Mouse (Mus musculus) kidney, adult 2 months (tissue): ENCODE results near the gene Rasa2. TPM values are rescaled to one million over a fixed set of nuclear protein-coding genes. Genes with fewer than 3 reads are reported as not detected.

Experiments
- DNase-seq: peaks from one replicate; pipeline ENCODE4 v3.0.0; 2021
- H3K27ac ChIP-seq: fragments of 200-500 bp; 2 replicates; pipeline ENCODE4 v1.5.1; 2012; ENCODE audit warnings: low read depth, low read length, control low read depth, inconsistent platforms; ENCODE audit not compliant: insufficient read depth
- H3K27me3 ChIP-seq: fragments of 200-500 bp; replicated peaks from 2 replicates; pipeline ENCODE4 v1.6.1; 2012; ENCODE audit warnings: mild to moderate bottlenecking, moderate library complexity, low read length, inconsistent platforms; ENCODE audit not compliant: control insufficient read depth, insufficient read depth
- H3K36me3 ChIP-seq: fragments of 200-500 bp; 2 replicates; pipeline ENCODE4 v1.6.1; 2012; ENCODE audit warnings: mild to moderate bottlenecking, moderate library complexity, low read length, inconsistent platforms; ENCODE audit not compliant: control insufficient read depth, insufficient read depth
- H3K4me1 ChIP-seq: fragments of 200-500 bp; 2 replicates; pipeline ENCODE4 v1.6.1; 2011; ENCODE audit warnings: low read length; ENCODE audit not compliant: control insufficient read depth, insufficient read depth
- H3K4me3 ChIP-seq: fragments of 200-500 bp; 2 replicates; pipeline ENCODE4 v1.5.1; 2011; ENCODE audit warnings: mild to moderate bottlenecking, low read depth, low read length, control low read depth; ENCODE audit not compliant: insufficient read depth
- CTCF ChIP-seq: fragments of 200-500 bp; conservative IDR thresholded peaks from 2 replicates; pipeline ENCODE4 v1.5.1; 2011; ENCODE audit warnings: low read depth, mild to moderate bottlenecking, control low read depth, low read length, moderate library complexity, mixed read lengths; ENCODE audit not compliant: insufficient read depth, insufficient read length
- POLR2A ChIP-seq: fragments of 200-500 bp; IDR thresholded peaks from one replicate; pipeline ENCODE4 v1.6.1; 2011; ENCODE audit warnings: low read depth, low read length, control low read depth
- WGBS: fragments of 180-500 bp; shearing (Covaris S2); methylation state at CpG from one replicate; pipeline ENCODE4 v1.1.7; 2018; 5-methylcytosine and 5-hydroxymethylcytosine counted together
- polyA plus RNA-seq: library from polyadenylated mRNA; depleted of rRNA; stranded (reverse); fragments of >200 nt; gene quantifications from 2 replicates; pipeline ENCODE4 v1.2.3, GENCODE M21; 2012; rRNA removed

Rasa2 gene
- polyA plus RNA-seq, 1 experiment = 3.5 TPM

DNA sequence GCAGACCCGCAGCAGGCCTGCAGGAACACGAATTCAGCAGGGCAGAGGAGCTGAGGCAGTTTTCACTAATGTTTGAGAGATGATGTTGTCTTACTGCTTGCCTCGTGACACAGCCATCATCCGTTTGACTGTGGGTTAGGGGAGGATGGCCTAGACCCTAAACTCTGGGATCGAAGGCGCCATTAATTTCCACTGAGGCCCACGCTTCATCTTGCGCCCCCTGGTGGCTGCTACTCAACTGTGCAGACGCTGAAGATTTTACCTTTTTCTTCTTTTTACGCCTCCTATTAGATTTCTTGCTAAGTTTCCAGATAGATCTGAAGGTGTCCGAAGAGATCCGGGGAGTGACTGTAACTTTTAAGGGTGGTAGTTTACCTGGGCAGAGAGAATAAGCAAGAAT, 139.6 kb downstream of the Rasa2 start:
- no peaks in the 10 kb centered on the region for H3K36me3 ChIP-seq
- no peak overlapping the region for H3K27ac ChIP-seq
- DNase-seq = peak; percentile 31
- H3K4me3 ChIP-seq = no peak overlapping the region
- 46% methylated on average over 12 of the region's 12 CpGs for WGBS
- no peaks in the 10 kb centered on the region for H3K27me3 ChIP-seq
- H3K4me1 ChIP-seq = no peaks in the 10 kb centered on the region
- TF ChIP-seq CTCF (peak; percentile 75), POLR2A (no peak)

Other genes with a start within 250 kb of the Rasa2 start
- gene Rnf7, start 152.9 kb downstream of the Rasa2 start, polyA plus RNA-seq = 229 and 261 TPM in 2 replicates
- not detected in 2 replicates for gene Gm28729, start 106.4 kb downstream of the Rasa2 start, polyA plus RNA-seq
- gene Zbtb38, start 121.2 kb upstream of the Rasa2 start, polyA plus RNA-seq = 10.2 and 12.9 TPM in 2 replicates